Mouse (Mus musculus) cerebellum, adult 8-10 months (tissue): ENCODE results near the gene Rtkn2.

Experiments
- DNase-seq: peaks from one replicate; pipeline ENCODE4 v3.0.0; 2022

Gene Rtkn2

GRCm38 (mm10) chr10:67979401-67980157 is at the start of gene Rtkn2:
TSS of gene Rtkn2 (plus strand) at chr10:67979570.
- peak; percentile 60 for DNase-seq

GRCm38 (mm10) chr10:67931328-67931727 is 48.0 kb upstream of the Rtkn2 start:
- no peak for DNase-seq

DNA sequence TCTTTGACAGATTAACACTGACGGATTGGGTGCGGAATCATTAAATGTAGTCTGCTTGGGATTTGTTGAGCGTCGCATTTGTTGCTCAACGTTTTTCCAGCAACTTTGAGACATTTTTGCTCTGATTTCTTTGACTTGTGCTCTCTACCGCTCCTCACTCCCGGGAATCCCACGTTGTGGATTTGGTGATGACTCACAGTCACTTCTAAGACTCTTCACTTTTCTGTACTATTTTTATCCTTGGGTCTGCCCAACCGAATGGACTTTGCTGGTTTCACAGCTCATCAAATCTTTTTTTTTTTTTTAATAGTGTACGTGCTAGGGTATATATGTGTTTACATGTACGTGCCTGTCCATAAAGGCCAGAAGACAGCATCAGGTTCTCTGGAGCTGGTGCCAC is 46.6 kb upstream of the Rtkn2 start:
- DNase-seq: no peak

GRCm38 (mm10) chr10:67936944-67937343 is 42.4 kb upstream of the Rtkn2 start:
- DNase-seq: no peak

DNA sequence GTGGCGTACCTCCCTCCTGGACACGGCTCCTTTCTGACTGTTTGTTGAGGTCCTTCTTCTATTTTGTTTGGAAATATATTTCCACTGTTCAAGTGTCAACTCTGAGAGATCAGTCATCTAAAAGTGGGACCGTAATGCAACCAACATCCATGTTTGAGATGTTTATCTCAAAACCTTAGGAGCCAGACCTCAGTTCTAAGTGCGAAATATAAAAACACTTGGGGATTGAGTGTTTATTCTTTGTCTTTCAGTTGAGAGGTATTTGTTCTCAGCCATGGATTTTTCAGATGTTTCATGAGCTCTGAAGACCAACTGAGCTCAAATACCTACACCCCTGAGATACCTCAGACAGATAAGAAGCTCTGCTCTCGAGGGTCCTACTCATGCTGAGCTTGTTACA is 41.6 kb upstream of the Rtkn2 start:
- DNase-seq: no peak

DNA sequence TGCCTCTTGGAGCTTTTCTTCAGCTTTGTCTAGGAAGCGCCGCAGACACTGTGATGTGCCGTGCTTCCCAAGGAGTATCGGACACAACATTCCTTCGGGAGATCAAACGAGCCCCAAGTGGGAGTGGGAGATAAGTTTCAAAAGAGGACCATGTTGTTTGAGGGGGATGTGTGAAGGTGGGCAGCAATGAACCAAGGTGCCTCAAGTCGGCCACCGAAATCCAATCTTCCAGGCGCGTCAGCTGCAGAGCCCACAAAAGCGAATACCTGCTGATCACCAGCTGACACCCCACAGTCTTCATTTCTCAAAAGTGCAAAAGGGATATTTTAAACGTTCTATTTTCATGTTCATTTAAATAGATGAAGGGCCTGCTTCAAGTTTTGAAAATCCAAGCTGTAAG is 39.8 kb upstream of the Rtkn2 start:
- DNase-seq: no peak

DNA sequence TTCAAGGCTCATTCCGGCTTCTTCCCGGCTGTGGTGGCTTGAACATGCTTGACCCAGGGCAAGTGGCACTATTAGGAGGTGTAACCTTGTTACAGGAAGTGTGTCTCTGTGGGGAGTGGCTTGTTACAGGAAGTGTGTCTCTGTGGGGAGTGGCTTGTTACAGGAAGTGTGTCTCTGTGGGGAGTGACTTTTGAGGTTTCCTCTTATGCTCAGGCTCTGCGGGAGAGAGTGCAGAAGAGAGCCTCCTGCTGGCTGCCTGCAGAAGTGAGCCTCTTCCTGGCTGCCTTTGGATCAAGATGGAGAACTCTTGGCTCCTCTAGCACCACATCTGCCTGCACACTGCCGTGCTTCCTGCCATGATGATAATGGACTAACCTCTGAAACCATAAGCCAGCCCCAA is 35.9 kb upstream of the Rtkn2 start:
- DNase-seq: no peak

GRCm38 (mm10) chr10:67950059-67950748 is 29.2 kb upstream of the Rtkn2 start:
- DNase-seq: no peak

DNA sequence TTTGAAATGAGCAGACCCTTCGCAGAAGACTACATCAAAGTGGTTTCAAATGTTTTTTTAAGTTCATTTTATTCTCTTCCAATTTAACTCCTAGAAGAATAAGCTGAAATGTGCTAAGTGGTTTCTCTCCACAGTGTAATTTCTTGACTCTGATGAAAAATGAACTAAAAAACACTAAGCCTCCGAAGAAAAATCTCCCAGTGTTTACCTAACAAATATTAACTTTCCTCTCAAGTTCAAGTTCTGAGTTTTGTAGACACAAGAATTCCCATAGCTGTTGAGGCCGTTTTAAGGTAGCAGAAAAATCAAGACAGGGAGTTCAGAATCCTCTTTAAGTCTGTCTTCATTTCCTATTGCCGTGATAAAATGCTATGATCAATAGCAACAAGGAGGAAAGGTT is 27.7 kb upstream of the Rtkn2 start:
- DNase-seq: no peak

- no peak for DNase-seq
These were observed 23.4 kb upstream of the Rtkn2 start for GRCm38 (mm10) chr10:67955982-67956381.

DNA sequence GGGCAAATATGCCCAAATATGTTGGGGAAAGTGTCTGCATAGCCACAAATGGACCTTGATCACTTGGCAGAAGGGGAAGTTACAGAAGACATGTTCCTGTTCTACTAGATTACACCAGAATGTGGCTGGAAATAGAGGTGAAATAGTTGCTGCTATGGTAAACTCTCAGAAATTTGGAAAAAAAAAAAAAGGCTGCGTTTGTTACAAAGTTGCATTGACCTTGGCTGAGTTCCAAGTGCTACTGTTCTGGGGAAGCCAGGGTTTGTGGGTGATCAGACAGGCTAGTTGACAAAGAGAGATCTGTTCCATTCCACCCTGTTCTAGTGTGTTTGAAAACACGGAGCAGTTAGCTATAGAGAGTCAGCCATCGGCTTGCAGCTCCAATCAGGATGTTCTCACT is 19.4 kb upstream of the Rtkn2 start:
- DNase-seq: no peak

DNA sequence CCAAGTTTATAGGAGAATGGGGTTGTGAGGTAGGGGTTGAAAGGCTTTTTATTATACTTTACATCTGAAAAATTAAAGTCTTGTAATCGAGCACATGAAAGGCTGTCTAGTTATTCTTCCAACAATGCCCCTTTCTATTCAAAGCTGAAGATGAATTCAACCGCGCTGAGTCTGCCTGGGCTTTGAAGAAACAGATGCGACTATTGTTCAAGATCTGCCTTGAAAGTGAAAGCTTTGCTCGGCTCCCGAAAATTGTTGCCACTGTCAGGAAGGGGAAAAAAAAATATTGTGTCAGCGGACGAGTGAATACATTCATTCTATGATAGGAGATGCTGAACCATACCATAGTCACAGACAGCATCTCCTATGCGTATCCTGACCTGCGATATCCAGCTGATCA is 16.9 kb upstream of the Rtkn2 start:
- no peak for DNase-seq

DNA sequence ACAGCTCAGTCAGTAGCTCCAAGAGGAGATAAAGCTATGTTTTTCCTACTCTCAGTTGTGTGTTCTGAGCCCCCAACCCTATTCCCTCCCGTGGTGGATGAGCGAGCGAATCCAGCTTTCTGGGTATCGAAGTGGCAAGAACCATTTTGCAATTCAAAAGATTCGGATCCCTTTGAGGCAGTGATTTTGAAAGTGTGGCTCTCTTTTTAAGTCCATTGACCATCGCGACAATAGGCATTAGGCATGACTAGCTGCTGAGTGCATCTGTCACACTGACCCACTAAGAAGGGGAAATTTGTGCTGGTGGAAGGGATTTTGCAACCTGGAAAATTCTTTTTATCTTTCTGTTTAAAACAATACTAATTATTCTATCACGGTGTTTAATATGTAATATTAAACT is 15.3 kb upstream of the Rtkn2 start:
- no peak for DNase-seq

DNA sequence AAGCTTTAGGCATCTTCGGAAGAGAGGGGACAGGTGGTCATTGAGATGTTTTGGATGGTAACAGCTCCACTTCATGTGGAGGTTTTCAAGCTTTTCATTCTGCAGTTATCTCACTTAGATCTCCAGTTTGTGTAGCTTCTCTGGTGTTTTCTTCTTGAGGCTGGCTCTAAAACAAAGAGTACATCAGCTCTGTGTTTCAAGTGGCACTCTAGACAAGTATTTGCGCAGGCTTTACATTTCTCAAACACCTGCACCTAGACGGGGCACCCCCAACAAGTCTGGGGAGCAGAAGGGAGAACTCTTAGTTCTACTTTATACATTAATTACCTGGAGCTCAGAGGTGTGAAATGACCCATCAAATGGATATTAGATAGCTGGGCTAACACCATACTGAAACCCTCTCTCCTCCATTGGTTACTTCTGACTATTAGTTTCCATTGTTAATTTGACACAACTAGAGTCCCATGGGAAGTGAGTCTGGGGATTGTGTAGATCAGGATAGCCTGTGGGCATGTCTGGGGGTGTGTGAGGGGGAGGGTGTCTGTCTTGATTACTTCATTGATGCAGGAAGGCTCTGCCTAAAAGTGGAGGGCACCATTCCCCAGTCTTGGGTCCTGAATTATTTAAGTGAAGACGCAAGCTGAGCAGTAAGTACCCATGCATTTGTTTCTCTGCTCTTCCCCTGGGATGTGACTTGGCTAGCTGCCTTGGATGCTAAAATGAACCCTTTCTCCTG is 14.0 kb upstream of the Rtkn2 start:
- no peak for DNase-seq

DNA sequence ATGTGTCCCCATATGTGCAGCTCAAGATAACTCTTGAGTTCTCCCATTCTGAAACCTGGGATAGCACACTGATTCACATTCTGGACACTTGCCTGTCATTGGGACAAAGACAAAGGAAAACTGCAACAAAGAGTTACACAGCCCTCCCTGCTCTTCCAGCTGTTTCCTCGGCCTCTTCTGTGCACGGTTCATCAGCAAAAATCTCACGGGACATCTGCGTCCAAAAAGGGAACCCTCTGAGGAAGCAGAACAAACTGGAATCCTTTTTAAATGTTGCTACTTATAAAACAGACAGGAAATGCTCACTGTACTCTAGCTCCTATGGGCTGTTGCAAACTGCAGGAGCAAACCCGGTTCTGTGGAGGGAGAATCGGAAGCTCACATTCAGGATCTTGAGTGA is 13.3 kb upstream of the Rtkn2 start:
- DNase-seq: no peak

- no peak for DNase-seq
These were observed 12.4 kb upstream of the Rtkn2 start for GRCm38 (mm10) chr10:67966983-67967382.

DNA sequence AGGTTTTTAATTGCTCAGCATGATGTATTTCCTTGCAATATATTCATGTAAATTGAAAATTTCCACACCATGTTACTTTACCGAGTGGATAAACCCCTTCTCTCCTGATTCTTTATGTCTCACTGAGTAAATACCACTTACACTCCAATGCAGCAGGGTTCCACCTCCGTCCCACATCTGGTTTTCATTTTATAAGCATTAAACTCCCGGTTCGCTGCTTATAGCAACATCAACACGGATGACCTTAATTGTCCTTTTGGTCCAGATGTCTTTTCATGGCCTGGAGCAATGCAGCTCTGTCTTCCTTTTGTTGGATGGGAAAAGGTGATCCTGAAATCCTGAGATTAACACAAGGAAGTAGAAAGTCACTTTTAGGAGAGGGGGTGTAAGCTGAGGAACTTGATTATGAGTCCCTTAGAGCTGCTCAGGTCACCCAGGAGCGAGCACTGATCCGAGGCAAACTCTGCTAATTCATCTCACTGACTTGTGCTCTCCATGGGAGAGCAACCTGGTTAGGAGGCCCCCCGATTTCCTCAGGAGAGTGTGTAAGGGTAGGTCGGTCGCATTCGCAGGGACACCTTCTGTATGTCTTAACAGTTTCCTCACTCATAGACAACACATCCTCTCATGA is 8.1 kb upstream of the Rtkn2 start:
- no peak for DNase-seq

DNA sequence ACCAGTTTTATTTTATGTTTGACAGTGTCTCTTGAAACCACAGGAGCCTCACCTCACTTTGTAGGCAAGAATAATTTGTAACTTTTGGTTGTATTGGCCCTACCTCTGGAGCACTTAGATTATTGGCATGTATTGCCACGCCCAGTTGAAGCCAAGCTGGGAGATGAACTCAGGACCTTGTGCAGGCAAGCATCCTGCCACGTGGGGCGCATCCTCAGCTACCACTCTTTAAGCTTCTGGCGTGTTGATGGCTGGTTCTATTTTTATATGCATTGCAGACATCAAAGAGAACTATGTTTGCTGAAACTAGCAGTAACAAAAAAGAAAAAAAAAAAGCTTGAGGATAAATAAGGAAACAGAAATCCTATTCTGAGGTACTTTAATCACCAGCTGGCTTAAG is 2.1 kb upstream of the Rtkn2 start:
- DNase-seq: no peak

DNA sequence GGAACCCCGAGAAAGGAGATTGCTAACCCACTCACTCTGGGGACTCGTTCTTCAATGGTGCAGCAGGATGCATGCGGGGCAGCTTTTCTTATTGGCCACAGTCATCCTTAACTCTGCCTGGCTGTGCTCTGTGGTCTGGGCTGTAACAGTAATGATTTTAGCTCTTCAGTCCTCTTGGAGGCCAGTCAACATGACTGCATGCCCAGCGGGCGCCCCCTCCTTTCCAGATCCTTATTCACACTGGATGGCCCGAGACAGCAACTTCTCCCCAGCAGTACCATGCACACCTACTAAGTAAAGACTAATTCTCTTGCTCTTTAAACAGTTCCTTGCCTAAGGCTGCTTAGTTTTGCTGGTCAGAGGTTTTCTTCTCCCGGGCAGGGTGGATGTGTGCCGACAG is 4.4 kb downstream of the Rtkn2 start:
- no peak for DNase-seq

GRCm38 (mm10) chr10:67984271-67984943 is 5.0 kb downstream of the Rtkn2 start:
- DNase-seq: peak; percentile 55

DNA sequence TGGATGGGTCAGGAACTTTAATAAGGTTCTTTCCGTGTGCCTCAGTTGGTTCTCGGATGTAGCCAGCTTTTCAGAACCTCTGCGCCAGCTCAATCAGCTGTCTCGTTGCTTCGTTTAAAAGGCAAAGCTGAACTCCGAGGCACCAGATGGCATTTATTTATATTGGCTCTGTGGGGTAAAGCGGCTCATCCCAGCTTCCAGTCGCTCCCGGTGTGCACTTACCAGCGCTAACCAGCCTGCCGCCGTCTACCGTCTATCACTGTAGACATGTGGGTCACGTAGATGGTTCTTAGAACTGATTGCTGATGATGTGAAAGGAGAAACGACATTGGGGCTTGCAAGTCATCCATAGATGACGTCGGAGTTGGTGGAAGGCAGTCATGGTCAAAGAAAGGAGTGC is 5.7 kb downstream of the Rtkn2 start:
- DNase-seq: no peak

DNA sequence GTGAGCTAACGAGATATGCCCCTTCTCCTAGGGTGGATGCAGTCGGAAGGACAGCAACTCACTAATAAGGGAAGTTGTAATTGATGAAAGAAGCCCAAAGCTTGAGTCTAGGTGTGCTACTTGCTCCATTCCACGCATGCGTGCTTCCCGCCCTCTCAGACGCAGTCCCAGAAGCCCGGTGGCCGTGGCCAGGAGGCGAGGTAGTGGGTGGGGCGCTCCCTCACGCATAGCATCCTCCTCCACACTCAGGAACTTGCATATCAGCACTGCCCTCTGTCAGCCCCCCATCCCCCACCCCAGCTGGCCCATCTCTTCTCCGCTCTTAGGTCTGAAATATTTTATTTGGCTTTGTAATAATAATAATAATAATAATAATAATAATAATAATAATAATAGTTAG is 16.0 kb downstream of the Rtkn2 start:
- DNase-seq: no peak

DNA sequence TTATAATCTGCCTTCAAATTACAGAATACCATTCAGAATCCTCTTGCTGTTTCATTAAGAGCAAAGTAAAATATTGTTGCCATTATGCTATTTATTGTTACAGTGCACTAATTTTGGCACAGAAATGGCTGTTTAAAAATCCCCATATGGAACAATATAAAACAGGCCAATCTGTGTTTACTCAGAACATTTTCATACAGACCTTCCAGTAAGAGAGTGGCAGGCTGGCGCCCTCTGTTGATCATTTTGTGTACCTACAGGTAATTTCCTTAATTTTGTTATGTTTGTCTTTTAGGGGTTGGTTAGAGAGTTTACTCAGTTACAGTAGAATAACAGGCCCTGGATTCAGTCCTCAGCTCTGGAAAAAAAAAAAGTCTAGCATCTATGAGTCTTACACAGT is 16.8 kb downstream of the Rtkn2 start:
- peak; percentile 24 for DNase-seq
